ENCODE assay signal across 16 mouse cellular contexts in genomic region chr5:147135994-147136393, GRCm38 (mm10). TPM values are rescaled to one million over a fixed set of nuclear protein-coding genes. Genes with fewer than 3 reads are reported as not detected.
"Had no signal": no experiment of that assay in that cellular context is flagged by ENCODE, and none has a peak within 500 bp of the region (broad histone marks: within the 10 kb centered on the region; RNA-seq: fewer than 3 reads in every experiment).

No protein-coding gene starts in this region.

- H3K27me3 ChIP-seq: limb, embryonic 15.5 days; liver, embryonic 12.5 days had no signal

- H3K4me2 ChIP-seq: limb, embryonic 15.5 days; liver, embryonic 12.5 days; lung, embryonic 15.5 days; midbrain, embryonic 15.5 days had no signal

- H3K4me1 ChIP-seq: liver, embryonic 12.5 days had no signal

- H3K9me3 ChIP-seq: limb, embryonic 15.5 days; liver, embryonic 12.5 days; lung, embryonic 15.5 days; midbrain, embryonic 15.5 days had no signal

- ATAC-seq: intestine, embryonic 16.5 days; liver, embryonic 12.5 days; midbrain, embryonic 15.5 days had no signal

- H3K9ac ChIP-seq: limb, embryonic 15.5 days; liver, embryonic 12.5 days; lung, embryonic 15.5 days; midbrain, embryonic 15.5 days had no signal

- H3K36me3 ChIP-seq: limb, embryonic 15.5 days; liver, embryonic 12.5 days; lung, embryonic 15.5 days; midbrain, embryonic 15.5 days had no signal

- H3K4me3 ChIP-seq: limb, embryonic 15.5 days; liver, embryonic 12.5 days; lung, embryonic 15.5 days; midbrain, embryonic 15.5 days had no signal

- DNase-seq: layer of hippocampus, adult 9-11 months; layer of hippocampus, postnatal 36 days; right cerebral cortex, adult 18-20 months; right cerebral cortex, postnatal 25 days; thymus, postnatal 14 days had no signal

- H3K27ac ChIP-seq: limb, embryonic 15.5 days; liver, embryonic 12.5 days; lung, embryonic 15.5 days; midbrain, embryonic 15.5 days; stomach, postnatal 0 days had no signal

RNA-seq across cellular contexts. Expression of gene Gsx1, which starts 52.5 kb away (rescaled TPM):
- total RNA-seq: megakaryocyte-erythroid progenitor cell, adult 5-6 weeks had no signal
- polyA plus RNA-seq: intestine, embryonic 16.5 days; kidney, embryonic 16.5 days; limb, embryonic 11.5 days; limb, embryonic 15.5 days; liver, embryonic 12.5 days; liver, embryonic 16.5 days; lung, embryonic 15.5 days; small intestine, adult 2 months; stomach, postnatal 0 days had no signal
